Mouse (Mus musculus): ENCODE measurements around the gene Adam1b. TPM values are rescaled to one million over a fixed set of nuclear protein-coding genes. Genes with fewer than 3 reads are reported as not detected.
"Not testable (repeated sequence)": the region's sequence is repeated elsewhere in the genome, so short reads cannot be mapped to it uniquely, and the experiment has no call there.

Gene Adam1b
- polyA plus RNA-seq, 1 experiment from 2014 or later = 0.09 TPM

- peaks cover 5% of the 10 kb centered on the region for H3K4me1 ChIP-seq
- 93% methylated on average over 3 of the region's 3 CpGs for WGBS
- H3K9me3 ChIP-seq = no peaks in the 10 kb centered on the region
- H3K4me3 ChIP-seq = no peak overlapping the region
- H3K4me2 ChIP-seq = no peak overlapping the region
- H3K27ac ChIP-seq (replicated peaks) = no peak overlapping the region
- H3K27me3 ChIP-seq (replicated peaks) = no peaks in the 10 kb centered on the region
- H3K9ac ChIP-seq = no peak overlapping the region
- ATAC-seq (ENCODE audit: extremely low read depth, insufficient number of reproducible peaks, low FRiP score, low TSS enrichment) = no peak
- peaks cover 83% of the 10 kb centered on the region for H3K36me3 ChIP-seq
These were observed 31.9 kb upstream of the Adam1b start for GRCm38 (mm10) chr5:121535116-121535515.

DNA sequence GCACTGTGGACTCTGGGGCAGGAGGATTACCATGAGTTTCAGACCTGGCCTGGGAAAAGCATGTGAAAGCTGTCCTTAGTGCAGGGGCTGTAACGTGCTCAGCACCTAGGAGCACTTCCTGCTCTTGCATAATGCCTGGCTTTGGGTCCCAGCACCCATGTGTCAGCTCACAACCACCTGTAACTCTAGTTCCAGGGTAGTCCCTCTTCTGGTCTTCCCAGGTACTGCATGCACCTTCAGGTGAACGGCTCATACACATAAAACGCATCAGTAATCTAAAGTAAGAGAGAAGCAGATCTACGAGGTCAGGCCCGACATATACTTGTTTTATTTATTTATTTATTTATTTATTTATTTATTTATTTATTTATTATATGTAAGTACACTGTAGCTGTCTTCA lies 31.3 kb upstream of the Adam1b start:
- no peak for ATAC-seq (ENCODE audit: extremely low read depth, insufficient number of reproducible peaks, low FRiP score, low TSS enrichment)
- peaks cover 89% of the 10 kb centered on the region for H3K36me3 ChIP-seq

GRCm38 (mm10) chr5:121526961-121527360 lies 23.7 kb upstream of the Adam1b start:
- Histone ChIP-seq H3K4me3 (no peak overlapping the region), H3K9ac (no peak overlapping the region), H3K4me1 (no peaks in the 10 kb centered on the region), H3K27ac (replicated peaks) (no peak overlapping the region), H3K27me3 (replicated peaks) (no peaks in the 10 kb centered on the region), H3K36me3 (peaks cover 89% of the 10 kb centered on the region), H3K4me2 (no peak overlapping the region), H3K9me3 (no peaks in the 10 kb centered on the region)
- ATAC-seq (ENCODE audit: extremely low read depth, insufficient number of reproducible peaks, low FRiP score, low TSS enrichment) = no peak
- WGBS = 60% methylated on average over 8 of the region's 8 CpGs

More for the DNA sequence above, 31.3 kb upstream of the Adam1b start:
- no peak overlapping the region for H3K4me3 ChIP-seq
- no peaks in the 10 kb centered on the region for H3K9me3 ChIP-seq
- H3K9ac ChIP-seq = no peak overlapping the region
- WGBS = 92% methylated on average over 5 of the region's 5 CpGs
- no peak overlapping the region for H3K4me2 ChIP-seq
- H3K27ac ChIP-seq (replicated peaks) = no peak overlapping the region
- H3K4me1 ChIP-seq = peaks cover 5% of the 10 kb centered on the region
- H3K27me3 ChIP-seq (replicated peaks) = no peaks in the 10 kb centered on the region

- no peak overlapping the region for H3K4me3 ChIP-seq
- no peak for ATAC-seq (ENCODE audit: extremely low read depth, insufficient number of reproducible peaks, low FRiP score, low TSS enrichment)
These were observed 23.3 kb upstream of the Adam1b start for GRCm38 (mm10) chr5:121526526-121526925.

GRCm38 (mm10) chr5:121525774-121526450 lies 22.7 kb upstream of the Adam1b start:
- 69% methylated on average over 14 of the region's 14 CpGs for WGBS

More at GRCm38 (mm10) chr5:121526526-121526925, 23.3 kb upstream of the Adam1b start:
- Histone ChIP-seq H3K4me1 (no peaks in the 10 kb centered on the region), H3K9ac (no peak overlapping the region), H3K27me3 (replicated peaks) (no peaks in the 10 kb centered on the region), H3K36me3 (peaks cover 89% of the 10 kb centered on the region), H3K4me2 (no peak overlapping the region), H3K9me3 (no peaks in the 10 kb centered on the region), H3K27ac (replicated peaks) (no peak overlapping the region)
- WGBS = 79% methylated on average over 7 of the region's 7 CpGs

GRCm38 (mm10) chr5:121519758-121520157 lies 16.5 kb upstream of the Adam1b start:
- peaks cover 60% of the 10 kb centered on the region for H3K36me3 ChIP-seq
- H3K9me3 ChIP-seq; H3K4me3 ChIP-seq; ATAC-seq (ENCODE audit: extremely low read depth, insufficient number of reproducible peaks, low FRiP score, low TSS enrichment); H3K4me2 ChIP-seq; H3K27ac ChIP-seq (replicated peaks); H3K27me3 ChIP-seq (replicated peaks); H3K9ac ChIP-seq; H3K4me1 ChIP-seq: not testable (repeated sequence)
- 85% methylated on average over 11 of the region's 17 CpGs for WGBS

More at GRCm38 (mm10) chr5:121525774-121526450, 22.7 kb upstream of the Adam1b start:
- Histone ChIP-seq H3K9me3 (no peaks in the 10 kb centered on the region), H3K27me3 (replicated peaks) (no peaks in the 10 kb centered on the region), H3K4me1 (no peaks in the 10 kb centered on the region), H3K4me2 (no peak overlapping the region), H3K9ac (no peak overlapping the region), H3K36me3 (peaks cover 89% of the 10 kb centered on the region), H3K27ac (replicated peaks) (no peak overlapping the region), H3K4me3 (no peak overlapping the region)
- no peak for ATAC-seq (ENCODE audit: extremely low read depth, insufficient number of reproducible peaks, low FRiP score, low TSS enrichment)

- H3K4me2 ChIP-seq = no peak overlapping the region
- 86% methylated on average over 9 of the region's 9 CpGs for WGBS
- H3K27me3 ChIP-seq (replicated peaks) = no peaks in the 10 kb centered on the region
- H3K4me1 ChIP-seq = no peaks in the 10 kb centered on the region
- ATAC-seq (ENCODE audit: extremely low read depth, insufficient number of reproducible peaks, low FRiP score, low TSS enrichment) = no peak
- peaks cover 53% of the 10 kb centered on the region for H3K36me3 ChIP-seq
- no peak overlapping the region for H3K9ac ChIP-seq
- H3K4me3 ChIP-seq = no peak overlapping the region
- H3K27ac ChIP-seq (replicated peaks) = no peak overlapping the region
- H3K9me3 ChIP-seq = no peaks in the 10 kb centered on the region
These were observed 15.7 kb upstream of the Adam1b start for GRCm38 (mm10) chr5:121518983-121519382.

GRCm38 (mm10) chr5:121510009-121510408 lies 6.8 kb upstream of the Adam1b start:
- peaks cover 6% of the 10 kb centered on the region; the same call in 1 of the 2 replicates for H3K4me1 ChIP-seq
- no peaks in the 10 kb centered on the region for H3K27me3 ChIP-seq (replicated peaks)
- no peaks in the 10 kb centered on the region for H3K9me3 ChIP-seq
- WGBS = 79% methylated on average over 7 of the region's 7 CpGs
- no peak overlapping the region for H3K9ac ChIP-seq
- no peak overlapping the region for H3K27ac ChIP-seq (replicated peaks)
- no peak overlapping the region for H3K4me3 ChIP-seq
- no peaks in the 10 kb centered on the region for H3K36me3 ChIP-seq
- ATAC-seq (ENCODE audit: extremely low read depth, insufficient number of reproducible peaks, low FRiP score, low TSS enrichment) = no peak
- no peak overlapping the region for H3K4me2 ChIP-seq

DNA sequence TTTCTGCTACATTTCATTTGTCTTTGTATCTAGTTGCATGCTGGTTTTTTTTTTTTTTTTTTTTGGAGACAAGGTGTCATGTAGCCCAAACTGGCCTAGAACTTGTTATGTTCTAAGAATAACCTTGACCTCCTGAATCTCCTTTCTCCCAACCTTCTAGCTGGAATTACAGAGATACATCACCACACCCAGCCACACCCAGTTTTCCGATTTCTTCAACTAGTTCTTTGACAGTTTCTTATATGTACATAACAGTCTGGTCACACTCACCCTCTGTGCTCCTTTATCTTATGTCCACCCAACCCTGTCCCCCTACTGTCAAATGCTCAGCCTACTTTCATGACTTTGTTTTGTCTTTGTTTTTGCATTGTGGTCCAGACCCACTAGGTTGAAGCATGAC lies 3.6 kb upstream of the Adam1b start:
- H3K27ac ChIP-seq (replicated peaks) = no peak overlapping the region
- 76% methylated on average over 1 of the region's 1 CpGs for WGBS
- no peaks in the 10 kb centered on the region for H3K27me3 ChIP-seq (replicated peaks)
- H3K4me1 ChIP-seq = peaks cover 6% of the 10 kb centered on the region; the same call in 1 of the 2 replicates
- no peak for ATAC-seq (ENCODE audit: extremely low read depth, insufficient number of reproducible peaks, low FRiP score, low TSS enrichment)
- H3K9me3 ChIP-seq = no peaks in the 10 kb centered on the region
- H3K4me2 ChIP-seq = no peak overlapping the region
- H3K4me3 ChIP-seq = no peak overlapping the region
- no peaks in the 10 kb centered on the region for H3K36me3 ChIP-seq
- H3K9ac ChIP-seq = no peak overlapping the region

- H3K4me3 ChIP-seq; ATAC-seq (ENCODE audit: extremely low read depth, insufficient number of reproducible peaks, low FRiP score, low TSS enrichment); H3K9me3 ChIP-seq; H3K9ac ChIP-seq; H3K27ac ChIP-seq (replicated peaks); H3K4me2 ChIP-seq; H3K27me3 ChIP-seq (replicated peaks); H3K36me3 ChIP-seq; H3K4me1 ChIP-seq: not testable (repeated sequence)
- WGBS = 64% methylated on average over 11 of the region's 17 CpGs
These were observed 1.7 kb downstream of the Adam1b start for GRCm38 (mm10) chr5:121501424-121501996.

- WGBS = 68% methylated on average over 7 of the region's 7 CpGs
- H3K27me3 ChIP-seq (replicated peaks) = 0 out of 2 replicates have a peak, but pooled peaks cover 4% of the 10 kb centered on the region
- ATAC-seq (ENCODE audit: extremely low read depth, insufficient number of reproducible peaks, low FRiP score, low TSS enrichment) = no peak
- no peaks in the 10 kb centered on the region for H3K36me3 ChIP-seq
- H3K9ac ChIP-seq = no peak overlapping the region
- H3K4me1 ChIP-seq = no peaks in the 10 kb centered on the region
- no peak overlapping the region for H3K27ac ChIP-seq (replicated peaks)
- no peaks in the 10 kb centered on the region for H3K9me3 ChIP-seq
- no peak overlapping the region for H3K4me2 ChIP-seq
- no peak overlapping the region for H3K4me3 ChIP-seq
These were observed 2.5 kb downstream of the Adam1b start for GRCm38 (mm10) chr5:121500719-121501118.

DNA sequence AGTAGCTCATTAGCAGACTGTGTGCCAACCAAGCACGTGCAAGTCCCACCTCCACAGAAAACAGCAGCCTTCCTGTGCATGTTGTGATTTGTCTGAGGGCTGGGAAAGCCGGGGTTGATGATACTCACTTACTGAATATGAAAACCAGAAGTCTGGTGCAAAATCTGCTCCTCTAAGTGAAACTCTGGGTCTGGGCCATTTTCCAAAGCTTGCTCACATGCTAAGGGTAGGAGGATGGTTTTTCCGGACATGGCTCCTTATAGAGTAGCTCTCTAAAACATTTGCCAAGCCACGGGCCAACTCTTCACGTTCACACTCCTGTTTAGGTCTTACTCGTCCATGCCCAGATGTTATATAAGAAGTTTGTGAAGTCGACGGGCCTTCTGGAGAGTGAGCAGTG lies 9.9 kb downstream of the Adam1b start:
- Histone ChIP-seq H3K27ac (replicated peaks) (no peak overlapping the region), H3K9me3 (no peaks in the 10 kb centered on the region), H3K4me1 (no peaks in the 10 kb centered on the region), H3K4me3 (no peak overlapping the region), H3K4me2 (no peak overlapping the region), H3K36me3 (no peaks in the 10 kb centered on the region), H3K27me3 (replicated peaks) (0 out of 2 replicates have a peak, but pooled peaks cover 7% of the 10 kb centered on the region), H3K9ac (no peak overlapping the region)
- no peak for ATAC-seq (ENCODE audit: extremely low read depth, insufficient number of reproducible peaks, low FRiP score, low TSS enrichment)
- 66% methylated on average over 8 of the region's 8 CpGs for WGBS
